Mouse (Mus musculus): Measurements from ENCODE around the gene Dnajb12.
"Not testable (repeated sequence)": the region's sequence is repeated elsewhere in the genome, so short reads cannot be mapped to it uniquely, and the experiment has no call there.

Gene Dnajb12

GRCm38 (mm10) chr10:59872651-59873050 is 6.7 kb upstream of the Dnajb12 start:
- not testable (repeated sequence) for DNase-seq (ENCODE audit: low spot score in 2 of 2)

- DNase-seq (ENCODE audit: low spot score in 2 of 2), result no peak
These were observed 6.2 kb upstream of the Dnajb12 start for GRCm38 (mm10) chr10:59873206-59873605.

DNA sequence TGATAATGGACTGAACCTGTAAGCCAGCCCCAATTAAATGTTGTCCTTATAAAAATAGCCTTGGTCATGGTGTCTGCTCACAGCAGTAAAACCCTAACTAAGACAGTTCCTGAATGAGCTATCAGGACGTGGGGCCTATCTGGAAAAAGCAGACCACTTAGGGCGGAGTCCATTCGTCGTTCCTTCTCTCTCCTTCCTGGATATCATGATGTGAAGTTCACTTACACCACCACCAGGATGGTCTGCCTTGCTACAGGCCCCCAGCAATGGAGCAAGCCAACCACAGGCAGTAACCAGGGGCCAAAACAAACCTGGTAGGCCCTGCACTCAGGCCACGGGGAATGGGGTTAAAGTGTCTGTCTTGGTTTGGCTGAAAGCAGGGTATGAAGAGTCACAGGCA is 5.7 kb upstream of the Dnajb12 start:
- no peak for DNase-seq (ENCODE audit: low spot score in 2 of 2)

GRCm38 (mm10) chr10:59875396-59875795 is 4.0 kb upstream of the Dnajb12 start:
- no peak for DNase-seq (ENCODE audit: low spot score in 2 of 2)

GRCm38 (mm10) chr10:59876698-59877097 is 2.7 kb upstream of the Dnajb12 start:
- DNase-seq (ENCODE audit: low spot score in 2 of 2), result not testable (repeated sequence)

DNA sequence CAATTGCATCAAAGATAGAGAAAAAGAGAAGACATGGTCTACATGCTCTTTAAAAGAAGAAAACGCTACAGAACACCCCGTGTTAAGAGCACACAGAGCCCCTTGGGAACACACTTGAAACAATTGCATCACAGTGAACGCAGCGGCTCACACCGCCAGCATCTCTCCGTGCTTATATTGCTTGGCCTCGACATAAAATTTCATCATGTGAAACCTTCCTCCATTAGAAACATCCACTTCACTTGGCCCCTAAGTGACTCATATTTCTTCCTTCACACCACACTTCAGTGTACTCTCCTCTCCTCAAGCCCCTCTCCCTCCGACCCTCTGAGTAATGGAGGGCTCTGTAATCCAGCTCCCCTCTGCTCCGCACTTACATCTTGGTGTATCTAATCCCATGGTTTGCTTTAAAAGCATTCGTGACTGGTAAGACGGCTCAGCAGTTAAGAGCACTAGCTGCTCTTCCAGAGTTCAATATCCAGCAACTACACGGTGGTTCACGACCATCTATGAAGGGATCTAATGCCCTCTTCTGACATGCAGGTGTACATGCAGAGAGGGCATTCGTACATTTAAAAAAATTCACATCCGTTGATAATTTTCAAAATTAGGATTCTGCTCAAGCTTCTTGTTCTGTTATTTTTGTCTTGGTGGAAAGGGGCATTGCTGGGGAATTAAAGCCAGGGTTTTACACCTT is 1.8 kb upstream of the Dnajb12 start:
- no peak for DNase-seq (ENCODE audit: low spot score in 2 of 2)

DNA sequence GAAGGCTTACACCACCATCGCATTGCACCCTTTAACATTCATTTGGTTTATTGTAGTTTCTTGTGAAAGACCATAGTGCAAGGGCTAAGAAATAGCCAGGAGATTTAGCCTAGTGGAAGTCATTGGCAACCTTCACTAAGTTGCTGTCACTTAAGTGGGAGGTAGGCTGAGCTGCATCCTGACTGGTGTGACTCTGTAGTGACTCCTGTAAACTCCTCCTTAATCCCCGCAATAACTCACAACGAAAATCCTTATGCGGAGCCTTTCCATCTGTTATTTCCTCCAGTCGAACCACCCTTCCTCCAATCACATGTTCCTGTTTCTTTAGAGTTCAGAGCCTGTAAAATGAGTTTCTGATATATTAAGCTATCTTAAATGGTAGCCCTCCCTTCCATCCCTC is 533 bp upstream of the Dnajb12 start:
- DNase-seq (ENCODE audit: low spot score in 2 of 2), result no peak

- DNase-seq (ENCODE audit: low spot score in 2 of 2), result no peak
These were observed 652 bp downstream of the Dnajb12 start for GRCm38 (mm10) chr10:59880029-59880386.

- no peak for DNase-seq (ENCODE audit: low spot score in 2 of 2)
These were observed 1.5 kb downstream of the Dnajb12 start for GRCm38 (mm10) chr10:59880837-59881236.

GRCm38 (mm10) chr10:59884327-59885173 is 5.2 kb downstream of the Dnajb12 start:
- DNase-seq (ENCODE audit: low spot score in 2 of 2), result no peak

GRCm38 (mm10) chr10:59885174-59886080 is 6.1 kb downstream of the Dnajb12 start:
- DNase-seq (ENCODE audit: low spot score in 2 of 2), result no peak

DNA sequence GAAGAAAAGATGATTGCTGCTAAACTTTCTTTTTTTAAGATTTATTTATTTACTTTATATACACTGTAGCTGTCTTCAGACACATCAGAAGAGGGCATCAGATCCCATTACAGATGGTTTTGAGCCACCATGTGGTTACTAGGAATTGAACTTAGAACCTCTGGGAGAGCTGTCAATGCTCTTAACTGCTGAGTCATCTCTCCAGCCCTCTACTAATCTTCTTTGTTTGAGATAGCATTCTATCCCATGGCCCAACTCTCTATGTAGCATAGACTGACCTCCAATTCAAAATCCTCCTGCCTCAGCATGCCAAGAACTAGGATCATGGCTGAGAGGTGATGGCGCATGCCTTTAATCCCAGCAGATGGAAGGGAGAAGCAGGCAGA is 6.7 kb downstream of the Dnajb12 start:
- no peak for DNase-seq (ENCODE audit: low spot score in 2 of 2)

GRCm38 (mm10) chr10:59887432-59887831 is 8.1 kb downstream of the Dnajb12 start:
- no peak for DNase-seq (ENCODE audit: low spot score in 2 of 2)

DNA sequence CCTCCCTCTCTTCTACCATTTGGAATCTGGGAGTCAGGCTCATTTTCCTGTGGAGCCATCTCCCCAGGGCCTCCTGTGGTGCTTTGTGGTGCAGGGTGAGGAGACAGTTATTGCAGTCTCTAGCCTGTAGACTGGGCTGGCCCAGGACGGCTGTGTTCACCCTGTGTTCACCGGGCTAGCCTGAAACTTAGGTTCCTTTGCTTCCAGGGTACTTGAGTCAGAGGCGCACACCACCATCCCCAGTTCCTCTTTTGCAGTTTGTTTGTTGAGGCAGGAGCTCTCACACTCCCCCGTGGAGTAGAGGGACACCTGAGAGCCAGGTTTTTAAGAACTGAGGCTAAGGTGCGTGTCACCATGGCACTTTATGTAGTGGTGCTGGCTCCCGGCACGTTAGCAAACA is 10.0 kb downstream of the Dnajb12 start:
- no peak for DNase-seq (ENCODE audit: low spot score in 2 of 2)

DNA sequence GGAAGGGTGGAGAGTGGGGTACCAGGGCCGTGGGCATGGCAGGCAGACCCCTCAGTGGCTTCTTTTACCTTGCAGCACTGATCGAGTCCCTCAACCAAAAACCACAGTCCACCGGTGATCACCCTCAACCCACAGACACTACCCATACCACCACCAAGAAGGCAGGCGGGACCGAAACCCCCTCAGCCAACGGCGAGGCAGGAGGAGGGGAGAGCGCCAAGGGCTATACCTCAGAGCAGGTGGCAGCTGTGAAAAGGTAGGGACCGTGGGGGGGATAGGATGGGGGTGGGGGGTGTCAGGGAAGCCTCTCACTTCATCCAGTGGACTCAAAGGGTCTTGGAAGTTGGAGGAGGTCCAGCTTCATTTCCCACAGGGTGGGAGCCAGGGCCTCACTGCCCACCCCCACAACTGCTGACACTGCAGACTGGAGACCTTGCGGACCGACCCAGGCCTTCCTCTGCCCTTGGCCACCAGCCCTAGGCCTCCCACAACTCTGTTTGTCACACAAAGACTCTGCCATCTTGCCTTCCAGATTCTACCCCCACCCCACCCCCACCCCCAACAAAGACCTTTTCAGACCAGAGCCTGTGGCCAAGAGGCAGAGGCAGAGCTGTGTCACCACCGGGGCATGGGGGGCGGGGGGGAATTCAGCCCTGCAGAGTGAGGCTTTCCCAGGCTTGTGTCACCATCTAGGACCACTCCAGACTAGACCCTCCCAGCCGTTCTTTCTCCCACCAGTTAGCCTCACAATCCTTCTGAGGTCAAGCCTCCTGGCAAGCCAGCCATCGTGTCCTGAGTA is 10.8 kb downstream of the Dnajb12 start:
- DNase-seq (ENCODE audit: low spot score in 2 of 2), result no peak

GRCm38 (mm10) chr10:59892977-59893376 is 13.6 kb downstream of the Dnajb12 start:
- DNase-seq (ENCODE audit: low spot score in 2 of 2), result peak in 1 of 2 experiments; percentile 68

DNA sequence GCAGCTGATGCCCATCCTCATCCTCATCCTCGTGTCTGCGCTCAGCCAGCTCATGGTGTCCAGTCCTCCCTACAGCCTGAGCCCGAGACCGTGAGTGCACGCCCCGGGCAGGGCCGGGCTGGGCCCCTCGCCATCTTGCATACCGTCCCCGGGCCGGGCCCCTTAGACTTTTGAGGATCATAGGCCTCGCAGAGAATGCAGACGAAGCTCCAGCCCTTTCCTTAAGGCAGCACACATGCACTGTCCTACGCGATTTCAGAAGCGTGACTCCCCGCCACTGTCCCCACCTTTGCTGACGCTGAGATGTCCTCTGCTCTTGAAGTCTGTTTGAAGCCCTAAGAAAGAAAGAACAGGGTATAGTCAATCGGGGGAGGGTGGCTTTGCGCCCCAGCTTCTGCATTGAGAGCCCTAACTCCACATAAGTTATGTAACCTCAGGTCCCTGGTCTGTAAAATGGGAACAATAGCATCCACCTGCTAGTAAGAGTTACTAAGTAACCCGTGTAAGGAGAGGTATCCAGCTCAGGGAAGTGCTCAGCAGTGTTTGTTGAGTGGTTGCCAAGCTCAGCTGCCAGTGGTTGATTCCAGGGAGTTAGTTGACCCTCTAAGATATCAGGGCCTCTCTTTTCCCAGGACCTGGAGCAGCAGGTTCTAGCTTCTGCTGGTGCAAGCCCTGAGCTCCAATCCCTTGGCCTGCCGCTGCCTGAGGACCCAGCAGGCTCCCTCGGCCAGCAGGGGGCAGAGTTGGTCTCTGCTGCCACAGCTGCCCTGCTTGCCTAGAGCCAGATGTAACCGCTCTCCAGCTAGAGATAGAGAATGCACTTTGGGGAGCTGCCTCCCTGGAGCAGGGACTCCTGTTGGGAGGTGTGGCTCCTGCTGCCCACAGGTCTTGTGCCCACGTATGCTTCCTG is 15.2 kb downstream of the Dnajb12 start:
- DNase-seq (ENCODE audit: low spot score in 2 of 2), result peak in 1 of 2 experiments; percentile 75

GRCm38 (mm10) chr10:59895460-59896186 is 16.3 kb downstream of the Dnajb12 start:
- DNase-seq (ENCODE audit: low spot score in 2 of 2), result no peak

DNA sequence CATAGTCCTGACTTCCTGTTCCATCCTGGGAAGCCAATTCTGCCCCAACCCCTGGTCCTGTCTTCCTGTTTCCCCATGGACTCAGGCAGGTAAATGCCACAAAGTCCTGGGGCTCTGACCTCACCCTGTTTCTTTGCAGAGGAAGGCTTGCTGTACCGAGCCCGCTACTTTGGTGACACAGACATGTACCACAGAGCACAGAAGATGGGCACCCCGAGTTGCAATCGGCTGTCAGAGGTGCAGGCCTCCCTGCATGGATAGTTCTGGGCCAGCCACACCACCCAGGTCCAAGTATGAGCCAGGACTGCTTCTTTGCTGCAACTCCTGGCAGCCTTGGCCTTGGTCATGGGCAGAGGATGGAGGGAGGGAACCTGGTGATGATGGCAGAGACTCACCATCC is 16.9 kb downstream of the Dnajb12 start:
- DNase-seq (ENCODE audit: low spot score in 2 of 2), result no peak

DNA sequence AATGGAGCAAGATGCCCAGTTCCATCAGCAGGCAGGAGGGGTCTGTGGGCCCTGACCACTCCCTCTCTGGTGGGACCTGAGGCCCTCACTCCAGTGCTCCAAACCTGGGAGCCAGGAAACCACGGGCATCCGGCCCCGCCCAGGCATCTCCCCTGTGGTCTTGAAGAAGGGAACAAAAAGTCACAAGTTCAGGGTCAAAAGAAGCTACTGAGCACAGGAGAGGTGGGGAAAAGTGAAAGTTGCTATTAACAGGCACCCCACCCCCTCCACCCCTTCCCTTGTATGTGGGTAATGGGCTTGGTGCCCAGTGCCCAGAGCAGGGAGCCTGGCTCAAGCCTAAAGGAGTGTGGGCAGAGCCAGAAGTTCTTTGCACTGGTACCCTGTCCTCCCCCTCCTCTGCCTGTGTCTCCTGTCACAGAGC is 17.6 kb downstream of the Dnajb12 start:
- DNase-seq (ENCODE audit: low spot score in 2 of 2), result no peak

All from frontal cortex, postnatal 14 days (tissue).